In the genomic region with DNA sequence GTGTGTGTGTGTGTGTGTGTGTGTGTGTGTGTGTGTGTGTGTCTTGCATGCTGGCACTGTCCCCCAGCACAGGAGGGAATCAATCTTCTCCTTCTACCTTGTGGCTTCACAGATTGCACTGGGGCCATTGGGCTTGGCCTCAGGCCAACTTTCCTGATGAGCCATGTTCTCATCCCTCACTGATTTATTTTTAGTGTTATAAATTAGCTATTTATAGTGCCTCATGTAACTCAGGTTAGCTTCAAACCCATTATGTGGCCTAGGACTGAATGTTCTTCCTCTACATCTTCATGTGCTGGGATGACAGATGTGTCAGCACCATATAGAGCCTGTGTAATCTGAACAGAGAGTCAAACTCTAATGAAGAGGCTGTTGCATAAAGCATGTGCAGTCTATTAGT, we compare ENCODE assay signal across 25 mouse cellular contexts. TPM values are rescaled to one million over a fixed set of nuclear protein-coding genes. Genes with fewer than 3 reads are reported as not detected.
A peak's percentile ranks its signal among the peaks of the same experiment; 100 is the strongest.
DNase-seq lines count a peak whose midpoint lies in the region; ATAC-seq lines count a peak whose summit lies in the region.
"Had no signal": no experiment of that assay in that cellular context is flagged by ENCODE, and none has a peak within 500 bp of the region (broad histone marks: within the 10 kb centered on the region; RNA-seq: fewer than 3 reads in every experiment).

No protein-coding gene starts in this region.

- no peak overlapping the region for H3K4me3 ChIP-seq in embryonic facial prominence, embryonic 15.5 days (replicated peaks)
- no peak overlapping the region for H3K4me3 ChIP-seq in embryonic facial prominence, embryonic 10.5 days
- no peak overlapping the region for H3K4me3 ChIP-seq in heart, embryonic 15.5 days
- H3K4me3 ChIP-seq: embryonic facial prominence, embryonic 12.5 days; heart, adult 2 months; limb, embryonic 15.5 days; midbrain, embryonic 15.5 days; stomach, embryonic 15.5 days had no signal

- no peaks in the 10 kb centered on the region for H3K27me3 ChIP-seq in embryonic facial prominence, embryonic 15.5 days
- H3K27me3 ChIP-seq in embryonic facial prominence, embryonic 10.5 days (replicated peaks; ENCODE audit: low read depth, poor library complexity, severe bottlenecking): no peaks in the 10 kb centered on the region
- no peaks in the 10 kb centered on the region for H3K27me3 ChIP-seq in heart, embryonic 15.5 days
- H3K27me3 ChIP-seq: embryonic facial prominence, embryonic 12.5 days; limb, embryonic 15.5 days; midbrain, embryonic 15.5 days; stomach, embryonic 15.5 days had no signal

- H3K4me2 ChIP-seq in embryonic facial prominence, embryonic 15.5 days (replicated peaks): no peak overlapping the region
- H3K4me2 ChIP-seq in heart, embryonic 15.5 days: no peak overlapping the region
- H3K4me2 ChIP-seq: embryonic facial prominence, embryonic 12.5 days; limb, embryonic 15.5 days; midbrain, embryonic 15.5 days; stomach, embryonic 15.5 days had no signal

- intact Hi-C loops in left cerebral cortex, postnatal 25 days (cut with DNase I): no loop called here

- no peaks in the 10 kb centered on the region for H3K36me3 ChIP-seq in embryonic facial prominence, embryonic 15.5 days
- no peaks in the 10 kb centered on the region for H3K36me3 ChIP-seq in embryonic facial prominence, embryonic 10.5 days (replicated peaks)
- H3K36me3 ChIP-seq in heart, embryonic 15.5 days: no peaks in the 10 kb centered on the region
- H3K36me3 ChIP-seq: embryonic facial prominence, embryonic 12.5 days; limb, embryonic 15.5 days; midbrain, embryonic 15.5 days; stomach, embryonic 15.5 days had no signal

- H3K27ac ChIP-seq in embryonic facial prominence, embryonic 15.5 days (replicated peaks): no peak overlapping the region
- H3K27ac ChIP-seq in embryonic facial prominence, embryonic 10.5 days (replicated peaks): no peak overlapping the region
- peak overlapping the region; percentile 74 for H3K27ac ChIP-seq in heart, embryonic 15.5 days
- H3K27ac ChIP-seq: embryonic facial prominence, embryonic 12.5 days; heart, adult 2 months; limb, embryonic 15.5 days; midbrain, embryonic 15.5 days; stomach, embryonic 15.5 days had no signal

- H3K9ac ChIP-seq in embryonic facial prominence, embryonic 15.5 days: no peak overlapping the region
- no peak overlapping the region for H3K9ac ChIP-seq in heart, embryonic 15.5 days
- H3K9ac ChIP-seq: embryonic facial prominence, embryonic 12.5 days; limb, embryonic 15.5 days; midbrain, embryonic 15.5 days; stomach, embryonic 15.5 days had no signal

- no peaks in the 10 kb centered on the region for H3K9me3 ChIP-seq in embryonic facial prominence, embryonic 15.5 days (replicated peaks)
- H3K9me3 ChIP-seq in embryonic facial prominence, embryonic 10.5 days: no peaks in the 10 kb centered on the region
- no peaks in the 10 kb centered on the region for H3K9me3 ChIP-seq in heart, embryonic 15.5 days (replicated peaks)
- H3K9me3 ChIP-seq: embryonic facial prominence, embryonic 12.5 days; limb, embryonic 15.5 days; midbrain, embryonic 15.5 days; stomach, embryonic 15.5 days had no signal

- H3K4me1 ChIP-seq in embryonic facial prominence, embryonic 15.5 days: no peaks in the 10 kb centered on the region
- no peaks in the 10 kb centered on the region for H3K4me1 ChIP-seq in embryonic facial prominence, embryonic 10.5 days
- peaks cover 8% of the 10 kb centered on the region; the same call in 1 of the 2 replicates for H3K4me1 ChIP-seq in heart, embryonic 15.5 days (replicated peaks)
- H3K4me1 ChIP-seq: embryonic facial prominence, embryonic 12.5 days; limb, embryonic 15.5 days; midbrain, embryonic 15.5 days; stomach, embryonic 15.5 days had no signal

- ATAC-seq in embryonic facial prominence, embryonic 15.5 days (ENCODE audit: insufficient number of reproducible peaks, low FRiP score, low TSS enrichment, low read depth): 0 out of 2 replicates have a peak, but pooled peaks have one; percentile 24
- peak; percentile 70 for ATAC-seq in heart, embryonic 15.5 days (replicated peaks; ENCODE audit: insufficient number of reproducible peaks, insufficient read depth, low FRiP score, low read depth)
- ATAC-seq: forebrain, embryonic 16.5 days; midbrain, embryonic 15.5 days had no signal

- DNase-seq in embryonic facial prominence, embryonic 10.5 days (ENCODE audit: low spot score): no peak
- peak; percentile 3 for DNase-seq in retina, postnatal 1 day
- no peak for DNase-seq in retina, embryonic 14.5 days (ENCODE audit: low spot score)
- no peak for DNase-seq in layer of hippocampus, adult 9-10 months (ENCODE audit: low spot score)
- DNase-seq in left cerebral cortex, postnatal 25 days (ENCODE audit: low spot score in 2 of 2): no peak
- DNase-seq: kidney, adult 18-20 months; kidney, postnatal 10 days; lung, postnatal 10 days had no signal

RNA-seq across cellular contexts. Expression of gene Olfr1331, which starts 3.1 kb away (rescaled TPM):
- polyA plus RNA-seq in embryonic facial prominence, embryonic 15.5 days (2015; fragmentation: Nextera tagmentation; extraction: Ambion mirVana): not detected in 2 replicates
- not detected in 2 replicates for polyA plus RNA-seq in embryonic facial prominence, embryonic 10.5 days (2016; fragmentation: Nextera tagmentation; extraction: Ambion mirVana)
- polyA plus RNA-seq in heart, embryonic 15.5 days (2015; fragmentation: Nextera tagmentation; extraction: Ambion mirVana): not detected in 2 replicates
- not detected for total RNA-seq in left cerebral cortex, postnatal 25 days (2021)
- total RNA-seq: common myeloid progenitor, adult 5-6 weeks; ES-E14; gastrocnemius, adult 8-10 months; heart, adult 2 months; layer of hippocampus, adult 8-10 months; left cerebral cortex, adult 8-10 months; megakaryocyte, adult 5-6 weeks had no signal
- polyA plus RNA-seq: brain, embryonic 14.5 days; embryonic facial prominence, embryonic 12.5 days; forebrain, embryonic 16.5 days; heart, adult 2 months; limb, embryonic 15.5 days; liver, embryonic 16.5 days; midbrain, embryonic 15.5 days; spleen, adult 2 months; stomach, embryonic 15.5 days had no signal

RNA-seq across cellular contexts. Expression of gene Olfr1330, which starts 20.8 kb away (rescaled TPM):
- polyA plus RNA-seq in embryonic facial prominence, embryonic 15.5 days (2015; fragmentation: Nextera tagmentation; extraction: Ambion mirVana): 0.36 TPM in 1 of 2 replicates, not detected in the other
- not detected in 2 replicates for polyA plus RNA-seq in embryonic facial prominence, embryonic 10.5 days (2016; fragmentation: Nextera tagmentation; extraction: Ambion mirVana)
- polyA plus RNA-seq in heart, embryonic 15.5 days (2015; fragmentation: Nextera tagmentation; extraction: Ambion mirVana): 0.06 and 0.08 TPM in 2 replicates
- total RNA-seq in left cerebral cortex, postnatal 25 days (2021): not detected
- total RNA-seq: common myeloid progenitor, adult 5-6 weeks; ES-E14; gastrocnemius, adult 8-10 months; heart, adult 2 months; layer of hippocampus, adult 8-10 months; left cerebral cortex, adult 8-10 months; megakaryocyte, adult 5-6 weeks had no signal
- polyA plus RNA-seq: brain, embryonic 14.5 days; embryonic facial prominence, embryonic 12.5 days; forebrain, embryonic 16.5 days; heart, adult 2 months; limb, embryonic 15.5 days; midbrain, embryonic 15.5 days; spleen, adult 2 months; stomach, embryonic 15.5 days had no signal

RNA-seq across cellular contexts. Expression of gene Olfr1333, which starts 31.5 kb away (rescaled TPM):
- not detected in 2 replicates for polyA plus RNA-seq in embryonic facial prominence, embryonic 15.5 days (2015; fragmentation: Nextera tagmentation; extraction: Ambion mirVana)
- not detected in 2 replicates for polyA plus RNA-seq in embryonic facial prominence, embryonic 10.5 days (2016; fragmentation: Nextera tagmentation; extraction: Ambion mirVana)
- polyA plus RNA-seq in heart, embryonic 15.5 days (2015; fragmentation: Nextera tagmentation; extraction: Ambion mirVana): not detected in 2 replicates
- total RNA-seq in left cerebral cortex, postnatal 25 days (2021): not detected
- total RNA-seq: common myeloid progenitor, adult 5-6 weeks; ES-E14; gastrocnemius, adult 8-10 months; heart, adult 2 months; layer of hippocampus, adult 8-10 months; left cerebral cortex, adult 8-10 months; megakaryocyte, adult 5-6 weeks had no signal
- polyA plus RNA-seq: brain, embryonic 14.5 days; embryonic facial prominence, embryonic 12.5 days; forebrain, embryonic 16.5 days; heart, adult 2 months; limb, embryonic 15.5 days; liver, embryonic 16.5 days; midbrain, embryonic 15.5 days; spleen, adult 2 months; stomach, embryonic 15.5 days had no signal

RNA-seq across cellular contexts. Expression of gene Olfr1329, which starts 49.7 kb away (rescaled TPM):
- polyA plus RNA-seq in embryonic facial prominence, embryonic 15.5 days (2015; fragmentation: Nextera tagmentation; extraction: Ambion mirVana): 0.18 TPM in 1 of 2 replicates, not detected in the other
- polyA plus RNA-seq in embryonic facial prominence, embryonic 10.5 days (2016; fragmentation: Nextera tagmentation; extraction: Ambion mirVana): not detected in 2 replicates
- not detected in 2 replicates for polyA plus RNA-seq in heart, embryonic 15.5 days (2015; fragmentation: Nextera tagmentation; extraction: Ambion mirVana)
- not detected for total RNA-seq in left cerebral cortex, postnatal 25 days (2021)
- total RNA-seq: common myeloid progenitor, adult 5-6 weeks; ES-E14; gastrocnemius, adult 8-10 months; heart, adult 2 months; layer of hippocampus, adult 8-10 months; left cerebral cortex, adult 8-10 months; megakaryocyte, adult 5-6 weeks had no signal
- polyA plus RNA-seq: brain, embryonic 14.5 days; embryonic facial prominence, embryonic 12.5 days; forebrain, embryonic 16.5 days; heart, adult 2 months; limb, embryonic 15.5 days; liver, embryonic 16.5 days; midbrain, embryonic 15.5 days; spleen, adult 2 months; stomach, embryonic 15.5 days had no signal

RNA-seq across cellular contexts. Expression of gene Olfr1335, which starts 57.8 kb away (rescaled TPM):
- polyA plus RNA-seq in embryonic facial prominence, embryonic 15.5 days (2015; fragmentation: Nextera tagmentation; extraction: Ambion mirVana): not detected in 2 replicates
- polyA plus RNA-seq in embryonic facial prominence, embryonic 10.5 days (2016; fragmentation: Nextera tagmentation; extraction: Ambion mirVana): not detected in 2 replicates
- polyA plus RNA-seq in heart, embryonic 15.5 days (2015; fragmentation: Nextera tagmentation; extraction: Ambion mirVana): not detected in 2 replicates
- not detected for total RNA-seq in left cerebral cortex, postnatal 25 days (2021)
- total RNA-seq: common myeloid progenitor, adult 5-6 weeks; ES-E14; gastrocnemius, adult 8-10 months; heart, adult 2 months; layer of hippocampus, adult 8-10 months; left cerebral cortex, adult 8-10 months; megakaryocyte, adult 5-6 weeks had no signal
- polyA plus RNA-seq: brain, embryonic 14.5 days; embryonic facial prominence, embryonic 12.5 days; forebrain, embryonic 16.5 days; heart, adult 2 months; limb, embryonic 15.5 days; liver, embryonic 16.5 days; midbrain, embryonic 15.5 days; spleen, adult 2 months; stomach, embryonic 15.5 days had no signal
